Mouse (Mus musculus) embryonic stem cell, embryonic (primary cell): ENCODE measurements around the gene Fam3a.
"Not testable (repeated sequence)": the region's sequence is repeated elsewhere in the genome, so short reads cannot be mapped to it uniquely, and the experiment has no call there.

Experiments used
- CTCF ChIA-PET, 4 experiments: fragments of 300-600 bp in 2 of 4; fragments of 350-600 bp in 2 of 4; sonication (Branson Sonifier 250); formaldehyde crosslinking; loops; one replicate each; lab custom pipeline; 2022; ENCODE audit warnings: inconsistent platforms in 2 of 4; lab: Charles Lee
- POLR2A ChIA-PET, 4 experiments: fragments of 300-600 bp in 2 of 4; fragments of 350-600 bp in 2 of 4; sonication (Branson Sonifier 250); formaldehyde crosslinking; loops; one replicate each; lab custom pipeline; 2022; ENCODE audit warnings: antibody characterized with exemption in 4 of 4, inconsistent platforms in 1 of 4; lab: Charles Lee

The Fam3a gene

GRCm38 (mm10) chrX:74368209-74368909 lies 24.7 kb downstream of the Fam3a start:
- ChIA-PET CTCF (interaction anchor here in 3 of 4 experiments (0.5 to 2.0 kb wide), 4 partner anchors 9 to 120 kb away, joined by 3 to 9 read pairs (median 4); no protein-coding TSS in a partner anchor), POLR2A (interaction anchor here (0.7 to 6.6 kb wide), 43 partner anchors 9 to 453 kb away, joined by 3 to 106 read pairs (median 4); partner anchors contain the start of genes Rpl10 (in 4 of the 4), Fam3a (in 3 of the 4), Ikbkg (in 3 of the 4) and G6pdx (in 2 of the 4))

DNA sequence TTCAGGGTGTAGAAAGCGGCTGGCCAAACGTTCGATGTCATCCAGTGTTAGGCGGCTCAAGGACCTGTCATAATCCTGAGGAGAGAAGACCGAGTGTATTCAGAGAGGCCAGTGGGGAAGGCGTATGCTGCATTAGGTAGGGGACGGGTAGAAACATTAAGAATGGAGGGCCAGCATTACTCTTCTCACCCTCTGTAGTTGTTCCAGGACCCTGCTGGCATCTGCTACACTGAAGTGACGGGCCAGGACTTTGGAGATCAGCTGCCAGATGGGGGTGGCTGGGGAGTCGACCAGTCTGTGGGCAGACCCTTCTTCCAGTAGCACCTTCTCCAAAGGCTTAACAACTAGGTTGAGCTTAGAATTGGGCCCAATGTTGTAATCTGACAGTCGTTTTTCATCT lies 25.6 kb downstream of the Fam3a start:
- POLR2A ChIA-PET: interaction anchor here (0.8 to 6.6 kb wide), 26 partner anchors 8 to 453 kb away, joined by 3 to 106 read pairs (median 4); partner anchors contain the start of genes Rpl10 (in 4 of the 4), Fam3a (in 2 of the 4), G6pdx (in 2 of the 4) and Gdi1 (in 2 of the 4)
- CTCF ChIA-PET: interaction anchor here in 2 of 4 experiments (1.2 to 2.0 kb wide), 5 partner anchors 10 to 344 kb away, joined by 3 to 9 read pairs (median 3); partner anchors contain the start of gene Irak1 (in 1 of the 2)

DNA sequence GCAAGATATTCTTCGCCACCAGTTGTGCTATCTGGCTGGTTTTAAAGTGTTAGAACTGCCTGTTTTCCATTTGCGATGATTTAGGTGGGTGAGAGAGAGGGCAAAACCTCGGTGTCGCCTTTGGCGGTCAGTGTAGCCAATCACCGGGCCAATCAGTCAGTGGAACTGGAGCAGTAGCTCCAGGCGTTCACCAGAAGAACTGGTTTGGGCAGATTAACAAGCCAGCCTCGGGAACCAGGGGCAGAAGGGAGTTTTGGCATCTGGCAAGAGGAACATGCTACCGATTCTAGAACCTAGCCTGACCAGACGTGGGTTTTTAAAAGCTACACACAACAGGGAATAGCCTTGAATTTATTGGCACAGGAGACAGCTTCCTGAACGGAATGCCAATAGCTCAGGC lies 33.9 kb downstream of the Fam3a start:
- POLR2A ChIA-PET: interaction anchor here in 3 of 4 experiments (0.6 to 1.5 kb wide), 15 partner anchors 8 to 393 kb away, joined by 3 to 9 read pairs (median 4); partner anchors contain the start of genes Fam3a (in 2 of the 3), Ikbkg (in 2 of the 3), Rpl10 (in 2 of the 3) and Atp6ap1 (in 1 of the 3)
- CTCF ChIA-PET: interaction anchor here in 3 of 4 experiments (0.6 to 0.8 kb wide), 3 partner anchors 52 to 111 kb away, joined by 3 to 8 read pairs (median 3); no protein-coding TSS in a partner anchor

DNA sequence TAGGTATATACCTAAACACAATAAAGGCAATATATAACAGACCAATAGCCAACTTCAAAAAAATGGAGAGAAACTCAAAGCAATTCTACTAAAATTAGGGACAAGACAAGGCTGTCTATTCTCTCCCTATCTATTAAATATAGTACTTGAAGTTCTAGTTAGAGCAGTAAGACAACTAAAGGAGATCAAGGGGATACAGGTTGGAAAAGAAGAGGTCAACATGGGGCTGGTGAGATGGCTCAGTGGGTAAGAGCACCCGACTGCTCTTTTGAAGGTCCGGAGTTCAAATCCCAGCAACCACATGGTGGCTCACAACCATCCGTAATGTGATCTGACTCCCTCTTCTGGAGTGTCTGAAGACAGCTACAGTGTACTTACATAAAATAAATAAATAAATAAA lies 36.0 kb downstream of the Fam3a start:
- CTCF ChIA-PET: not testable (repeated sequence)
- POLR2A ChIA-PET: interaction anchor here in 1 of 4 experiments (0.7 kb wide), 1 partner anchor 16 kb away, joined by 3 read pairs; the partner anchor contains the start of genes Slc10a3 and Ubl4a

DNA sequence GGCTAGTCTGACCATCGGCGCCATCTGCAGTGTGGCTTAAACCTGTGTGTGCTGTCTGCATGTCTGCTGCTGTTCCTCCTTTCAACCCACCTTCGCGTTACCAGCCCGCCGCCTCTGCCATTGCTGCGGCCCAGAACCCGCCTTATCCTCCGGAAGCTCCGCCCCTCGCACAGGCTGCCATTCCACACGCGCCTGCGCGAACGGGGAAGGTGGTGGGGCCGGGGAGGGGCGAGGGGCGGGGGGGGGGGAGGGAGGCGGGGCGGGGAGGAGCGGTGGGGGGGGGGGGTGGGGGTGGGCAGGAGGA lies 39.7 kb downstream of the Fam3a start, which contains the start of gene Lage3:
Gene Lage3, minus strand, starts transcription at position 152 of the 304 bp plus-strand sequence.
- ChIA-PET POLR2A (interaction anchor here in 3 of 4 experiments (0.5 to 3.1 kb wide), 26 partner anchors 9 to 1365 kb away, joined by 3 to 24 read pairs (median 4); partner anchors contain the start of genes Rpl10 (in 3 of the 3), Plxna3 (in 2 of the 3), Slc10a3 (in 2 of the 3) and Ubl4a (in 2 of the 3)), CTCF (interaction anchor here in 1 of 4 experiments (0.6 to 1.0 kb wide), 2 partner anchors 20 to 104 kb away, joined by 3 to 6 read pairs; partner anchors contain the start of gene Flna)

DNA sequence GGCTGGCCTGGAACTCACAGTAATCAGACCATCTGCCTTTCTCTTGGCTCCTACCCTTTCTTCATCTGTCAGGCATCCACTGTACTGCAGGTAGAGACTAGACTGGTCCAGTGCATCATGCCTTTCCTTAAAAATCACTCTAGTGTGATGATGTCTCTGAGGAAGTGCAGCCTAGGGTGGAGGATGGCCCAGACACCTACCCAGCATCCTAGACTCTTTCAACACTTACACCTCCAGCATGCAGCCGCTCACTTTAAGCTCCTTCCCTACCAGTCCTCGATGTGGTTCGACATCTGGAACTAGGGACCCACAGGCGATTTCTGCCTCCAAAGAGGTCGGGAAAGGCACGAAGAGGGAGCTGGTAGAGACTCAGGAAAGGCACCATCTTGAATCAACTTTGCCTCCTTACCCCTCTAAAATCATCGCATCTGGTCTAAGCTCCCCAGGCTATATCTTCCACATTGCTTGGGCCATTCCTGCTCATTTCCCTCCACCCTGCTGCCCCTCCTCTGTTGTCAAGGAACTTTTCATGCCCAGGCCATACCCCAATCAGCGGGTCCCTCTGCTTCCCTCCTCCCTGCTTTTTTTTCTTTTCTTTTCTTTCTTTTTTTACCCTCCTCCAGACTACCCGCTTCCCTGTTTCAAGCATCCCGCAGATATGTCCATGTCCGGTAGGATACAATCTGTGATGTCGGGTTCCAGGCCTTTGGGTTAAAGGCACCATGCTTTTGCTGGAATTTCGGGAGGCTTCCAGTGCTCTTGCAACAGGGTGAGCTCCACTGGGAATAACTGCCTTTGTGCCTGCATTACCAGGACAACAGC lies 40.2 kb downstream of the Fam3a start:
- ChIA-PET POLR2A (interaction anchor here in 3 of 4 experiments (0.5 to 3.1 kb wide), 28 partner anchors 9 to 1365 kb away, joined by 3 to 24 read pairs (median 4); partner anchors contain the start of genes Rpl10 (in 3 of the 3), Plxna3 (in 2 of the 3), Slc10a3 (in 2 of the 3) and Ubl4a (in 2 of the 3)), CTCF (interaction anchor here in 1 of 4 experiments (0.6 to 1.0 kb wide), 2 partner anchors 21 to 104 kb away, joined by 3 to 6 read pairs; partner anchors contain the start of gene Flna)
